Mouse (Mus musculus): ENCODE measurements at regions not wholly inside any gene's neighbourhood (a gene's known extent, or its start where the extent isn't known, plus 50 kb on each side); places are given as distances from the start of the nearest gene placed in this dataset.

DNA sequence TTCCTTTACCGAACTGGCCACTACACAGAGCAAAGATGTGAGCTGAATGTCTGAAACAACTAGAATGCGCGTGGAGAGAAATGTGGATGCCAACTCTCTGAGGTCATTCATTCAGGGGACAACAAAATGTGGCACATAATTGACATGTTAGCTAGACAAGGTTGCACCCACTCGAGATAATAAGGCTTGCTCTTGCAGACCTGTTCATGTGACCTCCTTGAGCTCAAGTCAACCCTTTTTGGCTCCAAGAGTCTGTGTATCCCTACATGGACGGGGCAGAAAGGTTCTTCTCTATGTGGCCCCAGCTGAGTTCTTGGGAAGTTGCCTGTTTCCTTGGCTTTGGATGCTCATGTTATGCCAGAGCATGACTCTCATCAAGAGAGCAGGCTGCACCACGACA, 383.0 kb upstream of the Mgmt start:
- H3K9me3 ChIP-seq (replicated peaks; ENCODE audit: insufficient read depth, low read length) = no peaks in the 10 kb centered on the region
- TF ChIP-seq CHD1 (IDR thresholded peaks at IDR 0.05; ENCODE audit: low read depth, low read length) = no peak
- no peak for TF ChIP-seq CTCF (IDR thresholded peaks at IDR 0.05 in 2 of 3, conservative IDR thresholded peaks at IDR 0.05 in 1 of 3; ENCODE audit: control insufficient read depth in 1 of 3, insufficient read depth in 1 of 3, low read depth in 2 of 3, low read length in 3 of 3, poor library complexity in 1 of 3, severe bottlenecking in 1 of 3)
- TF ChIP-seq MYC (IDR thresholded peaks at IDR 0.05; ENCODE audit: low read depth, low read length) = no peak
- TF ChIP-seq ZMIZ1 (IDR thresholded peaks at IDR 0.05; ENCODE audit: low read depth, low read length) = no peak
- TF ChIP-seq ZNF384 (IDR thresholded peaks at IDR 0.05; ENCODE audit: low read depth, low read length) = no peak
- TF ChIP-seq BHLHE40 (IDR thresholded peaks at IDR 0.05; ENCODE audit: borderline replicate concordance, low read depth, low read length) = no peak
- no peak for TF ChIP-seq MXI1 (IDR thresholded peaks at IDR 0.05; ENCODE audit: low read depth, low read length)
- no peak for TF ChIP-seq SIN3A (IDR thresholded peaks at IDR 0.05; ENCODE audit: low read length)
- TF ChIP-seq ZKSCAN1 (IDR thresholded peaks at IDR 0.05; ENCODE audit: low read depth, low read length) = no peak
- TF ChIP-seq MEF2A (IDR thresholded peaks at IDR 0.05; ENCODE audit: extremely low read depth, insufficient replicate concordance, low read depth, low read length, poor library complexity, severe bottlenecking) = no peak
- TF ChIP-seq UBTF (IDR thresholded peaks at IDR 0.05; ENCODE audit: borderline replicate concordance, insufficient read depth, low read depth, low read length) = no peak
- no peak for TF ChIP-seq KAT2A (conservative IDR thresholded peaks at IDR 0.05; ENCODE audit: low read depth, low read length)
- no peak overlapping the region for H3K27ac ChIP-seq (ENCODE audit: control insufficient read depth, low read depth, low read length)
- no peaks in the 10 kb centered on the region for H3K4me1 ChIP-seq (ENCODE audit: control insufficient read depth in 1 of 2, insufficient read depth in 2 of 2, low read length in 2 of 2)
- no peak for DNase-seq (ENCODE audit: low read depth, low spot score)
- no peak overlapping the region for H3K4me3 ChIP-seq (ENCODE audit: control insufficient read depth in 1 of 2, insufficient read depth in 1 of 2, low read depth in 2 of 2, low read length in 2 of 2)
- H3K27me3 ChIP-seq (ENCODE audit: control insufficient read depth in 1 of 2, insufficient read depth in 2 of 2, low read length in 2 of 2) = no peaks in the 10 kb centered on the region
- no peaks in the 10 kb centered on the region for H3K79me2 ChIP-seq (ENCODE audit: control insufficient read depth, insufficient read depth, low read length, poor library complexity)
- H3K36me3 ChIP-seq (ENCODE audit: control insufficient read depth in 1 of 2, insufficient read depth in 2 of 2, low read length in 2 of 2) = no peaks in the 10 kb centered on the region
- H3K9ac ChIP-seq (ENCODE audit: control insufficient read depth, low read depth, low read length, poor library complexity, severe bottlenecking) = no peak overlapping the region

DNA sequence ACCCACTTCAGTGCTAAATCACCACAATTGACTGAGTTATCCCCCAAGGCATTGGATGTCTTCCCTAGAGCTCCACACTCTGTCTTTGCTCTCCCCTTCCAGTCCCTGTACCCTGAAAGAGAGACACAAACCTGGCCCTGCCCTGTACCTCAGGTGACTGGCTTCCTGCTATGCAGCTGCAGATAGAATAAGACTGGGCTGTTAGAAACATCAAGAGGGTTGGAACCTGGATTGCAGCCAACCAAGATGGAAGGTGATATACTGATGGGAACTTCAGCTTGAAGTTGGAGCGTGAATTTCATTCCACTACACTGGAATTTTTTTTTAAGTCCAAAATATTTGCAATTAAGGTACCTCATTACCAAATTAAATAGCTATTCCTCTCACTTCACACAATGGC, 379.0 kb upstream of the Mgmt start:
- DNase-seq (ENCODE audit: low read depth, low spot score) = no peak
- no peaks in the 10 kb centered on the region for H3K27me3 ChIP-seq (ENCODE audit: control insufficient read depth in 1 of 2, insufficient read depth in 2 of 2, low read length in 2 of 2)

More for the DNA sequence above, 379.0 kb upstream of the Mgmt start:
- Histone ChIP-seq H3K9me3 (replicated peaks; ENCODE audit: insufficient read depth, low read length) (no peaks in the 10 kb centered on the region), H3K27ac (ENCODE audit: control insufficient read depth, low read depth, low read length) (no peak overlapping the region), H3K79me2 (ENCODE audit: control insufficient read depth, insufficient read depth, low read length, poor library complexity) (no peaks in the 10 kb centered on the region), H3K9ac (ENCODE audit: control insufficient read depth, low read depth, low read length, poor library complexity, severe bottlenecking) (no peak overlapping the region), H3K36me3 (ENCODE audit: control insufficient read depth in 1 of 2, insufficient read depth in 2 of 2, low read length in 2 of 2) (no peaks in the 10 kb centered on the region), H3K4me1 (ENCODE audit: control insufficient read depth in 1 of 2, insufficient read depth in 2 of 2, low read length in 2 of 2) (no peaks in the 10 kb centered on the region), H3K4me3 (ENCODE audit: control insufficient read depth in 1 of 2, insufficient read depth in 1 of 2, low read depth in 2 of 2, low read length in 2 of 2) (no peak overlapping the region)
- TF ChIP-seq ETS1 (IDR thresholded peaks at IDR 0.05; ENCODE audit: low read depth, low read length) (no peak), MAZ (IDR thresholded peaks at IDR 0.05; ENCODE audit: low read depth, low read length) (no peak), BHLHE40 (IDR thresholded peaks at IDR 0.05; ENCODE audit: borderline replicate concordance, low read depth, low read length) (no peak), ZNF384 (IDR thresholded peaks at IDR 0.05; ENCODE audit: low read depth, low read length) (no peak), POLR2A (IDR thresholded peaks at IDR 0.05; ENCODE audit: control insufficient read depth in 1 of 2, insufficient read depth in 1 of 2, low read depth in 1 of 2, low read length in 2 of 2, poor library complexity in 1 of 2) (no peak), CHD1 (IDR thresholded peaks at IDR 0.05; ENCODE audit: low read depth, low read length) (no peak), TCF12 (IDR thresholded peaks at IDR 0.05; ENCODE audit: low read depth, low read length) (no peak), MEF2A (IDR thresholded peaks at IDR 0.05; ENCODE audit: extremely low read depth, insufficient replicate concordance, low read depth, low read length, poor library complexity, severe bottlenecking) (no peak), MYC (IDR thresholded peaks at IDR 0.05; ENCODE audit: low read depth, low read length) (no peak), NELFE (IDR thresholded peaks at IDR 0.05; ENCODE audit: low read depth, low read length) (no peak), JUND (IDR thresholded peaks at IDR 0.05; ENCODE audit: low read depth, low read length) (no peak), NRF1 (IDR thresholded peaks at IDR 0.05; ENCODE audit: insufficient read depth, low read depth, low read length, poor library complexity, severe bottlenecking) (no peak), SMC3 (IDR thresholded peaks at IDR 0.05; ENCODE audit: low read depth, low read length) (no peak), RAD21 (IDR thresholded peaks at IDR 0.05; ENCODE audit: low read depth, low read length) (no peak), POLR2AphosphoS2 (IDR thresholded peaks at IDR 0.05; ENCODE audit: low read length) (no peak), MAFK (IDR thresholded peaks at IDR 0.05; ENCODE audit: borderline replicate concordance, low read depth, low read length) (no peak), POLR2AphosphoS5 (IDR thresholded peaks at IDR 0.05; ENCODE audit: borderline replicate concordance, low read depth, low read length) (no peak), ZC3H11A (IDR thresholded peaks at IDR 0.05; ENCODE audit: low read depth, low read length) (no peak)

Measured in MEL (cell line).